Mouse (Mus musculus) ES-E14 (cell line): ENCODE data around the gene Slc28a1.

Experiments used
- CHD2 ChIP-seq: IDR thresholded peaks from 2 replicates; pipeline ENCODE4 v1.6.1; 2014; ENCODE audit warnings: mild to moderate bottlenecking, low read depth, low read length, inconsistent platforms
- HCFC1 ChIP-seq: IDR thresholded peaks from 2 replicates; pipeline ENCODE4 v1.6.1; 2012; ENCODE audit warnings: low read length, inconsistent platforms, borderline replicate concordance; ENCODE audit not compliant: insufficient read depth
- MAFK ChIP-seq: IDR thresholded peaks from 2 replicates; pipeline ENCODE4 v1.6.1; 2014; ENCODE audit warnings: mild to moderate bottlenecking, low read depth, low read length, inconsistent platforms; ENCODE audit not compliant: insufficient read depth
- ZC3H11A ChIP-seq: IDR thresholded peaks from 2 replicates; pipeline ENCODE4 v1.6.1; 2012; ENCODE audit warnings: low read depth, mild to moderate bottlenecking, inconsistent platforms, low read length, borderline replicate concordance
- ZNF384 ChIP-seq: IDR thresholded peaks from 2 replicates; pipeline ENCODE4 v1.6.1; 2012; ENCODE audit warnings: low read depth, low read length, inconsistent platforms

- TF ChIP-seq CHD2 (no peak), ZC3H11A (no peak), MAFK (no peak), HCFC1 (no peak), ZNF384 (no peak)
Measured at GRCm38 (mm10) chr7:81125215-81126175, 10.9 kb downstream of the Slc28a1 start.
